Mouse (Mus musculus): ENCODE data around the gene Aste1. TPM values are rescaled to one million over a fixed set of nuclear protein-coding genes. Genes with fewer than 3 reads are reported as not detected.

Aste1 gene
- 15.0 and 17.5 TPM in 2 replicates for polyA plus RNA-seq (2016; fragmentation: Nextera tagmentation; extraction: Ambion mirVana)

DNA sequence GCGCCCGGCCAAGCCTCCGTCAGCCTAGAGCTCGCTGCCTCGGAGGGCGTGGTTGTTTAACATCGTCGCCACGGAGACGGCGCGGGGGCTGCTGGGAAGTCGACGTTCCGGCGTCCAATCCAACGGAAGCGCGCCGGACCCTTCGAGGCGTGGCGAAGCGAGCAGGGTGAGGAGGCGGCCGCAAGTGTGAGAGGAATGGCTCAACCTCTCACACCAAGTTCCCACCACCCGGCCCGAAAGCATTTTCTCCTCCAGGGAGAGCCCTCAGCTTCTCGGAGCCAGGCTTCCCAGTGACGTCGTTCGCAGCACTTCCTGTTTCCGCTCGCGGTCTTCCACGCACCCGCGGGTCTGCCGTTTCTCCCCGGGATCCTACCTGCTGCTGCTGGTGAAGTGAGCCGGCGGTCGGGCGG is at the start of gene Aste1, which contains the start of gene Nek11:
Aste1 (plus strand) TSS at position 175 of the 410 bp plus-strand sequence.
Nek11 (minus strand) TSS at position 307 of the 410 bp plus-strand sequence.
- Histone ChIP-seq H3K36me3 (replicated peaks) (peaks cover 33% of the 10 kb centered on the region), H3K27ac (peak within 1 kb of the TSS; percentile 87), H3K4me1 (peaks cover 29% of the 10 kb centered on the region), H3K27me3 (ENCODE audit: poor library complexity, severe bottlenecking) (0 out of 2 replicates have a peak, but pooled peaks cover 5% of the 10 kb centered on the region), H3K4me3 (peak within 1 kb of the TSS; percentile 78), H3K9me3 (no peaks in the 10 kb centered on the region)
- DNase-seq (ENCODE audit: extremely low spot score, low spot score) = peak; percentile 93
- under 1% methylated on average over 44 of the region's 44 CpGs for WGBS

DNA sequence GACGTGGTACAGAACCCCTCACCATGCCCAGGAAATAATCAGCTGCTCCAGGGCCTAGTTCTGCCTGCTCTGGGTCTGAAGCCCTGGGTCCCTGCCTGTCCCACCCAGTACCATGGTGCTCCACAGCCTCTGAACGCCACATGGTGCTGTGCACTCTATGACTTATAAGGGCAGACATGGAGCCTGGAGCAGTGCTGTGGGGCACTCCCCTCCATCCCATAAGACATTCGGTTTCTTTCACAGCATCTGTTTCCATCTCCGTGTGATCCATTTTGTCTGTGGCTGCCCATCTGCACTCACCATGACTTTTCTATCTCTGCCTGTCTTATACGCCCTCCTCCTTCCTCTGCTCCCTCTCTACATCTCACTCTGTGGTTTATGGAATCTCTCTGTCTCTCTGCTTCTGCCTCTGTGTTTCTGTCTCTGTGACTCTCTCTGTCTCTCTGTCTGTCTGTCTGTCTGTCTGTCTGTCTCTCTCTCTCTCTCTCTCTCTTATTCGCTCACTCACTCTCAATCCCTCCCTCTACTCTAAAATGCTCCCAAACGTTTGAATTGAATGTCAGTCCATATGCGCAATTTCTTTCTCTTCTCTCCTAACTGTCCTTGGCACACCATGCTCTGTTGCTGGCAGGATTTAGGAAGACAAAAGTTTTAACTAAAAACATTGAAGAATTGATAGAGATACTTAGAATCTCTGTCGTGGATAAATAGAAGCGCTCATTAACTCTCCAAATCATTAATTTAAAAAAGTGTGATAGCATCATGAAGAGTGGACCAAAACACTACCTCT is 46.8 kb upstream of the Aste1 start:
- WGBS = 87% methylated on average over 10 of the region's 10 CpGs
- Histone ChIP-seq H3K4me3 (no peak overlapping the region), H3K27ac (peak overlapping the region; percentile 35; the same call in 1 of the 2 replicates)

GRCm38 (mm10) chr9:105349034-105349433 is 46.2 kb upstream of the Aste1 start:
- Histone ChIP-seq H3K4me1 (peaks cover 3% of the 10 kb centered on the region; the same call in 1 of the 2 replicates), H3K36me3 (replicated peaks) (no peaks in the 10 kb centered on the region), H3K4me3 (no peak overlapping the region), H3K9me3 (no peaks in the 10 kb centered on the region), H3K27ac (no peak overlapping the region), H3K27me3 (ENCODE audit: poor library complexity, severe bottlenecking) (no peaks in the 10 kb centered on the region)
- no peak for DNase-seq (ENCODE audit: extremely low spot score, low spot score)
- WGBS = 74% methylated on average over 5 of the region's 5 CpGs

More for the DNA sequence above, 46.8 kb upstream of the Aste1 start:
- H3K9me3 ChIP-seq = peaks cover 3% of the 10 kb centered on the region; the same call in 1 of the 2 replicates
- H3K4me1 ChIP-seq = peaks cover 3% of the 10 kb centered on the region; the same call in 1 of the 2 replicates
- H3K27me3 ChIP-seq (ENCODE audit: poor library complexity, severe bottlenecking) = no peaks in the 10 kb centered on the region
- DNase-seq (ENCODE audit: extremely low spot score, low spot score) = no peak
- H3K36me3 ChIP-seq (replicated peaks) = no peaks in the 10 kb centered on the region

DNA sequence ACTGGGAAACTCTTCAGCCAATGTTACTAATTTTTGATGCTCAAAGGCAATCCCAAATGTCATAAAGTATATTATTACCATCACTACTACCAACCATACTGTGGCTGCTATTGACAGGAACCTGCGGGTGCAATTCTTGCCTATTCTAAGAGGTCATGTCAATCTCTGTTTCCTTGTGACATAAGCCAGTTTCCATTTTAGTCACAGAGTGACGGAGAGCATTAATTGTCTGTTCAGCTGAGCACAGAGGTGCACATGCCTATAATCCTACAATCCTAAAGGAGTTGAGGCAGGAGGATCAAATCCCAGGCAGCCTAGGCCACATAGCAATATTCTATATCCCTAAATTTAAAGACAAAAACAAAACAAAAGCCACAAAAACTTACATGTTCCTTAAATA is 33.0 kb upstream of the Aste1 start:
- no peaks in the 10 kb centered on the region for H3K27me3 ChIP-seq (ENCODE audit: poor library complexity, severe bottlenecking)
- H3K36me3 ChIP-seq (replicated peaks) = no peaks in the 10 kb centered on the region
- no peak overlapping the region for H3K4me3 ChIP-seq
- 86% methylated on average over 2 of the region's 2 CpGs for WGBS
- H3K27ac ChIP-seq = no peak overlapping the region
- no peaks in the 10 kb centered on the region for H3K9me3 ChIP-seq
- H3K4me1 ChIP-seq = no peaks in the 10 kb centered on the region
- DNase-seq (ENCODE audit: extremely low spot score, low spot score) = no peak

- no peak for DNase-seq (ENCODE audit: extremely low spot score, low spot score)
- no peak overlapping the region for H3K4me3 ChIP-seq
- H3K9me3 ChIP-seq = no peaks in the 10 kb centered on the region
- no peaks in the 10 kb centered on the region for H3K36me3 ChIP-seq (replicated peaks)
- WGBS = 90% methylated on average over 5 of the region's 5 CpGs
- no peak overlapping the region for H3K27ac ChIP-seq
- H3K4me1 ChIP-seq = no peaks in the 10 kb centered on the region
- no peaks in the 10 kb centered on the region for H3K27me3 ChIP-seq (ENCODE audit: poor library complexity, severe bottlenecking)
These were observed 31.5 kb upstream of the Aste1 start for GRCm38 (mm10) chr9:105363520-105364231.

- H3K4me3 ChIP-seq = no peak overlapping the region
- no peaks in the 10 kb centered on the region for H3K4me1 ChIP-seq
- H3K9me3 ChIP-seq = no peaks in the 10 kb centered on the region
- no peaks in the 10 kb centered on the region for H3K27me3 ChIP-seq (ENCODE audit: poor library complexity, severe bottlenecking)
- WGBS = 92% methylated on average over 4 of the region's 4 CpGs
- DNase-seq (ENCODE audit: extremely low spot score, low spot score) = no peak
- H3K27ac ChIP-seq = no peak overlapping the region
- H3K36me3 ChIP-seq (replicated peaks) = no peaks in the 10 kb centered on the region
These were observed 29.0 kb upstream of the Aste1 start for GRCm38 (mm10) chr9:105366199-105366598.

DNA sequence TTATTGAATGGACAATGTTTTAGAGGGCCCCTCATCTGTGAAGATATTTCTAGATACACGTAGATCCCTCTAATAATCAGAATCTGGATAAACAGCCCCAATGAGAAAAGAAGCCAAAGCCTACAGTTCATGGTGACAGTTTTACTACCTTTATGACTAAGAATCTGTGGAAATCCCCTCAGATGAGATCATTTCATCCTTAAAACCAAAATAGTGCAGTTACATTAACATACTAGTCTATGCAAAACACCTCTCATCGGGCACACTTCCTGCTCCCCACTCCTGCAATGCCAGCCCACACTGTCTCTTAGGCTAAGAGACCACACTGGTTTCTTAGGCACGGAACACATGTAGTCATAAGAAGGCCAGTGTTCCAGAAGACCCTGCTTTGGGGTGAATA is 26.6 kb upstream of the Aste1 start:
- H3K4me1 ChIP-seq = no peaks in the 10 kb centered on the region

DNA sequence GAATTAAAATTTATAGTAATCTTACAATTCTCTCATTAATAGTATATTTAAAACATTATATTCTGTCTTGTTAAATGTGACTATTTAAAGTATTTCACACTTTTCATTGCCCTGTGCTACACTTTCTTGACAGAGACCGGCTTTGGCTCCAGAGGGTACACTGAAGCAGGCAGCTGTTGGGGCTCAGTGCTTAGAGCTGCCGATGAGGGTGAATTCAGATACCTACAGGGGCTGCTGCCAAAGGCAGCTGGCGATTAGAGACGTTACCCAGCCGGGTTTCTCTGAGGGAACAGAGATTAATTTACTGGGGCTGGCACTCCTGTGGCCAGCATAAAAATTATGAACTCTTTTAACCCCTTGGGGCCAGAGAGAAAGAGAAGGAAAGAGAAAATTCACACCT is 20.8 kb upstream of the Aste1 start:
- Histone ChIP-seq H3K4me1 (no peaks in the 10 kb centered on the region), H3K27me3 (ENCODE audit: poor library complexity, severe bottlenecking) (no peaks in the 10 kb centered on the region), H3K9me3 (no peaks in the 10 kb centered on the region), H3K36me3 (replicated peaks) (no peaks in the 10 kb centered on the region), H3K27ac (no peak overlapping the region), H3K4me3 (no peak overlapping the region)
- DNase-seq (ENCODE audit: extremely low spot score, low spot score) = no peak
- WGBS = 80% methylated on average over 5 of the region's 5 CpGs

More for the DNA sequence above, 26.6 kb upstream of the Aste1 start:
- H3K27ac ChIP-seq = no peak overlapping the region
- H3K4me3 ChIP-seq = no peak overlapping the region
- WGBS = 89% methylated on average over 3 of the region's 3 CpGs
- H3K9me3 ChIP-seq = no peaks in the 10 kb centered on the region
- no peaks in the 10 kb centered on the region for H3K36me3 ChIP-seq (replicated peaks)
- no peaks in the 10 kb centered on the region for H3K27me3 ChIP-seq (ENCODE audit: poor library complexity, severe bottlenecking)
- no peak for DNase-seq (ENCODE audit: extremely low spot score, low spot score)

DNA sequence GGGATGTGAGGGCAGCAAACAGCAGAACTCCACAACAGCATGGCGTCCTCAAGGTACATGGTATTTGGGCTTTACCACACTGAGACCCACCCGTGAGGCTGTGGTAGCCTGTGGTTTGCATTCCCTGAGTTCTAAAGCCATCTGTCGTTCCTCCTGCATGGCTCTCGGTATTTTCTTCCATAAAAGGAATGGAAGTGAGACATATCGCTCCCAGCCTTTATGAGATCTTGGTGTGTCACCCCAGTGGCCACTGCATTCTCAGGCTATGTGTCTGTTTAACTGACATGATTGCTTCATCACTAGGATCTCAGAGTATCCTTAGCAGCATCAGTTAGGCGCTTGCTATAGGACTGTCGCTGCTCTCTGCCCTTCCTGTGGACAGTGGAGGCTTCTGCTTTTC is 18.8 kb upstream of the Aste1 start:
- H3K4me1 ChIP-seq = no peaks in the 10 kb centered on the region
- H3K27me3 ChIP-seq (ENCODE audit: poor library complexity, severe bottlenecking) = no peaks in the 10 kb centered on the region
- H3K9me3 ChIP-seq = no peaks in the 10 kb centered on the region
- H3K36me3 ChIP-seq (replicated peaks) = no peaks in the 10 kb centered on the region
- DNase-seq (ENCODE audit: extremely low spot score, low spot score) = no peak
- no peak overlapping the region for H3K4me3 ChIP-seq
- H3K27ac ChIP-seq = no peak overlapping the region
- WGBS = 83% methylated on average over 7 of the region's 7 CpGs

- 89% methylated on average over 7 of the region's 7 CpGs for WGBS
- no peaks in the 10 kb centered on the region for H3K4me1 ChIP-seq
- no peak for DNase-seq (ENCODE audit: extremely low spot score, low spot score)
- no peaks in the 10 kb centered on the region for H3K9me3 ChIP-seq
- H3K27ac ChIP-seq = no peak overlapping the region
- H3K36me3 ChIP-seq (replicated peaks) = no peaks in the 10 kb centered on the region
- no peak overlapping the region for H3K4me3 ChIP-seq
- H3K27me3 ChIP-seq (ENCODE audit: poor library complexity, severe bottlenecking) = no peaks in the 10 kb centered on the region
These were observed 18.1 kb upstream of the Aste1 start for GRCm38 (mm10) chr9:105376954-105377530.

DNA sequence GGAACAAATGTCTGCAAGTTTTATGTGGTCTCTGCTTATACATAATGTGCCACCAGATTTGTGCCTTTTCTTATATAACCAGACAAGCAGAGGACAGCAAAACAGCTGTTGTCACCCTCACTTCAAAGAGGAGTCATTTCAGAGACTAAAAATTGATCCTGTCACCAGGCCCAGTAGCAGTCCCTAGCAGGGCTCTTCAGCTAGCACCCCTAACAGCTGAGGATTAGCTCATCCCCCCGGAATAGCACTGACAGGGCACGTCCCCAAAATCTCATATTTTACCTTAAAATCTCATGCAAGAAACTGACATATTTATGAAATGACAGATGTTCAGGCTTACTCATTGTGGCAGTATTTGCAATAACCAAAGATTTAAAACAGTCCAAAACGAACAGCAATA is 17.6 kb upstream of the Aste1 start:
- WGBS = 78% methylated on average over 3 of the region's 3 CpGs
- H3K4me3 ChIP-seq = no peak overlapping the region
- no peaks in the 10 kb centered on the region for H3K4me1 ChIP-seq
- H3K27me3 ChIP-seq (ENCODE audit: poor library complexity, severe bottlenecking) = no peaks in the 10 kb centered on the region
- H3K36me3 ChIP-seq (replicated peaks) = no peaks in the 10 kb centered on the region
- H3K27ac ChIP-seq = no peak overlapping the region
- DNase-seq (ENCODE audit: extremely low spot score, low spot score) = no peak
- H3K9me3 ChIP-seq = no peaks in the 10 kb centered on the region

DNA sequence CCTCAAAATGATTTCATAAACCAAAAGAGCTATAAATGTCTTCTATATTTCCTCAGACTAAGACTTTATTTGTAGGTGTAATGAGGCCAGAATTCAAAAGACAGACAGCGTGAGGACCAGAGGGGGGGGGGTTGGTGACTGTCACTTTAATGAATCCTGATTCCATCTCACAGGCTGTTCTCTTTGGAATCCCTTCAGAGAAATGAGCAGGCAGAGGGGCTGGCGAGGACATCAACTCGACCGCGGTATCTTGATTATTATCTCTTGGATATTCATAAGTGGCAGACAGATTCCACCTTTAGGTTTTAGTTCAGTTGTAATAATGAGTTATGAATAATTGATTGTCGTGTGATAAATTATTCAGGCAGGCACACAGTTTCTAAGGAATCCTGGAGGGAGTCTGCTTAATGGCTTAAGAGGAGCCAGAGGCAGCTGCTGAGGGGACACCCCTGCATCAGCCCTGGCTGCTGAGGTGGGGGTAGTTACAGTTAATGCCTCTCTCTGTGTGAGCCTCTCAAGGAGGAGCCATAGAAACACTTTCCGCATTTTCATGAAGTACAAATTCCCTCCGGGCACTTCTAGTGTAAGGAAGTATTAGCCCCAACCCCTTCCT is 15.6 kb upstream of the Aste1 start:
- H3K27me3 ChIP-seq (ENCODE audit: poor library complexity, severe bottlenecking) = no peaks in the 10 kb centered on the region
- H3K27ac ChIP-seq = no peak overlapping the region
- H3K4me3 ChIP-seq = no peak overlapping the region
- H3K9me3 ChIP-seq = no peaks in the 10 kb centered on the region
- 86% methylated on average over 8 of the region's 8 CpGs for WGBS
- H3K4me1 ChIP-seq = no peaks in the 10 kb centered on the region
- no peak for DNase-seq (ENCODE audit: extremely low spot score, low spot score)
- H3K36me3 ChIP-seq (replicated peaks) = no peaks in the 10 kb centered on the region
